Mouse (Mus musculus): ENCODE data around the gene Sned1. TPM values are rescaled to one million over a fixed set of nuclear protein-coding genes. Genes with fewer than 3 reads are reported as not detected.
"Not testable (repeated sequence)": the region's sequence is repeated elsewhere in the genome, so short reads cannot be mapped to it uniquely, and the experiment has no call there.

Sned1 gene
- polyA plus RNA-seq, 1 experiment from 2014 or later, result 16.0 TPM

- no peaks in the 10 kb centered on the region for H3K27me3 ChIP-seq
- H3K9me3 ChIP-seq, result no peaks in the 10 kb centered on the region
- no peaks in the 10 kb centered on the region for H3K4me1 ChIP-seq
- no peak overlapping the region for H3K27ac ChIP-seq
- ATAC-seq (ENCODE audit: insufficient number of reproducible peaks, low FRiP score, low TSS enrichment, low read depth), result no peak
- no peak overlapping the region for H3K9ac ChIP-seq
- peaks cover 20% of the 10 kb centered on the region; the same call in 1 of the 2 replicates for H3K36me3 ChIP-seq
- 76% methylated on average over 7 of the region's 7 CpGs for whole genome bisulfite sequencing
- H3K4me2 ChIP-seq, result no peak overlapping the region
- H3K4me3 ChIP-seq, result no peak overlapping the region
These were observed 41.4 kb downstream of the Sned1 start for GRCm38 (mm10) chr1:93277041-93277440.

- WGBS, result 44% methylated on average over 3 of the region's 3 CpGs
These were observed 54.1 kb downstream of the Sned1 start for GRCm38 (mm10) chr1:93289678-93290214.

GRCm38 (mm10) chr1:93290956-93291355 lies 55.3 kb downstream of the Sned1 start:
- H3K4me3 ChIP-seq, result no peak overlapping the region
- peaks cover 55% of the 10 kb centered on the region for H3K36me3 ChIP-seq
- H3K9me3 ChIP-seq, result no peaks in the 10 kb centered on the region
- no peak overlapping the region for H3K4me2 ChIP-seq
- H3K9ac ChIP-seq, result no peak overlapping the region
- H3K4me1 ChIP-seq, result no peaks in the 10 kb centered on the region
- no peaks in the 10 kb centered on the region for H3K27me3 ChIP-seq
- ATAC-seq (ENCODE audit: insufficient number of reproducible peaks, low FRiP score, low TSS enrichment, low read depth), result no peak
- no peak overlapping the region for H3K27ac ChIP-seq
- 80% methylated on average over 4 of the region's 4 CpGs for WGBS

More at GRCm38 (mm10) chr1:93289678-93290214, 54.1 kb downstream of the Sned1 start:
- H3K9me3 ChIP-seq, result no peaks in the 10 kb centered on the region
- no peaks in the 10 kb centered on the region for H3K4me1 ChIP-seq
- no peak overlapping the region for H3K4me2 ChIP-seq
- H3K4me3 ChIP-seq, result no peak overlapping the region
- no peak overlapping the region for H3K27ac ChIP-seq
- H3K27me3 ChIP-seq, result no peaks in the 10 kb centered on the region
- no peak overlapping the region for H3K9ac ChIP-seq
- H3K36me3 ChIP-seq, result peaks cover 62% of the 10 kb centered on the region
- no peak for ATAC-seq (ENCODE audit: insufficient number of reproducible peaks, low FRiP score, low TSS enrichment, low read depth)

- Histone ChIP-seq H3K4me3 (no peak overlapping the region), H3K27ac (no peak overlapping the region), H3K9ac (no peak overlapping the region), H3K4me2 (no peak overlapping the region), H3K4me1 (no peaks in the 10 kb centered on the region), H3K36me3 (peaks cover 60% of the 10 kb centered on the region), H3K27me3 (no peaks in the 10 kb centered on the region), H3K9me3 (no peaks in the 10 kb centered on the region)
- WGBS, result 96% methylated on average over 1 of the region's 1 CpGs
- ATAC-seq (ENCODE audit: insufficient number of reproducible peaks, low FRiP score, low TSS enrichment, low read depth), result no peak
These were observed 56.0 kb downstream of the Sned1 start for GRCm38 (mm10) chr1:93291591-93291990.

- H3K9ac ChIP-seq, result no peak overlapping the region
- H3K9me3 ChIP-seq, result no peaks in the 10 kb centered on the region
- no peak overlapping the region for H3K4me2 ChIP-seq
- 82% methylated on average over 8 of the region's 8 CpGs for WGBS
- no peaks in the 10 kb centered on the region for H3K4me1 ChIP-seq
- ATAC-seq (ENCODE audit: insufficient number of reproducible peaks, low FRiP score, low TSS enrichment, low read depth), result no peak
- no peak overlapping the region for H3K27ac ChIP-seq
- no peak overlapping the region for H3K4me3 ChIP-seq
- H3K36me3 ChIP-seq, result peaks cover 60% of the 10 kb centered on the region
- no peaks in the 10 kb centered on the region for H3K27me3 ChIP-seq
These were observed 56.4 kb downstream of the Sned1 start for GRCm38 (mm10) chr1:93292006-93292405.

GRCm38 (mm10) chr1:93294491-93294890 lies 58.9 kb downstream of the Sned1 start:
- ATAC-seq (ENCODE audit: insufficient number of reproducible peaks, low FRiP score, low TSS enrichment, low read depth); H3K4me2 ChIP-seq; H3K27me3 ChIP-seq; H3K9ac ChIP-seq; H3K4me3 ChIP-seq; H3K9me3 ChIP-seq; H3K27ac ChIP-seq; H3K4me1 ChIP-seq: not testable (repeated sequence)
- 67% methylated on average over 3 of the region's 3 CpGs for WGBS
- H3K36me3 ChIP-seq, result peaks cover 71% of the 10 kb centered on the region

- 79% methylated on average over 4 of the region's 4 CpGs for WGBS
These were observed 64.2 kb downstream of the Sned1 start for GRCm38 (mm10) chr1:93299791-93300190.

GRCm38 (mm10) chr1:93300578-93300977 lies 64.9 kb downstream of the Sned1 start:
- Histone ChIP-seq H3K4me3 (no peak overlapping the region), H3K9me3 (no peaks in the 10 kb centered on the region), H3K27me3 (no peaks in the 10 kb centered on the region), H3K9ac (no peak overlapping the region), H3K4me1 (peaks cover 12% of the 10 kb centered on the region), H3K36me3 (peaks cover 80% of the 10 kb centered on the region), H3K27ac (no peak overlapping the region), H3K4me2 (no peak overlapping the region)
- no peak for ATAC-seq (ENCODE audit: insufficient number of reproducible peaks, low FRiP score, low TSS enrichment, low read depth)
- WGBS, result 87% methylated on average over 3 of the region's 3 CpGs

More at GRCm38 (mm10) chr1:93299791-93300190, 64.2 kb downstream of the Sned1 start:
- peaks cover 81% of the 10 kb centered on the region for H3K36me3 ChIP-seq
- H3K4me3 ChIP-seq, result no peak overlapping the region
- H3K4me1 ChIP-seq, result peaks cover 6% of the 10 kb centered on the region
- H3K9me3 ChIP-seq, result no peaks in the 10 kb centered on the region
- no peaks in the 10 kb centered on the region for H3K27me3 ChIP-seq
- H3K9ac ChIP-seq, result no peak overlapping the region
- no peak overlapping the region for H3K4me2 ChIP-seq
- ATAC-seq (ENCODE audit: insufficient number of reproducible peaks, low FRiP score, low TSS enrichment, low read depth), result no peak
- H3K27ac ChIP-seq, result no peak overlapping the region

- H3K4me2 ChIP-seq, result peak within 1 kb of the TSS; percentile 70
- ATAC-seq (ENCODE audit: insufficient number of reproducible peaks, low FRiP score, low TSS enrichment, low read depth), result peak; percentile 76; the same call in 1 of the 2 replicates
- WGBS, result 7% methylated on average over 36 of the region's 36 CpGs
- peaks cover 41% of the 10 kb centered on the region for H3K36me3 ChIP-seq
- peak within 1 kb of the TSS; percentile 70 for H3K9ac ChIP-seq
- peaks cover 15% of the 10 kb centered on the region for H3K4me1 ChIP-seq
- 0 out of 2 replicates have a peak within 1 kb of the TSS, but pooled peaks have one; percentile 54 for H3K27ac ChIP-seq
- H3K9me3 ChIP-seq, result no peaks in the 10 kb centered on the region
- peak within 1 kb of the TSS; percentile 74 for H3K4me3 ChIP-seq
- H3K27me3 ChIP-seq, result no peaks in the 10 kb centered on the region
These were observed 70.1 kb downstream of the Sned1 start, which contains the start of gene Mterf4 for GRCm38 (mm10) chr1:93305581-93306337. Mterf4 (minus strand) TSS chr1:93305915.

- Histone ChIP-seq H3K4me3 (no peak overlapping the region), H3K27ac (no peak overlapping the region), H3K4me2 (no peak overlapping the region), H3K9me3 (no peaks in the 10 kb centered on the region), H3K27me3 (no peaks in the 10 kb centered on the region), H3K4me1 (no peaks in the 10 kb centered on the region), H3K36me3 (peaks cover 79% of the 10 kb centered on the region), H3K9ac (no peak overlapping the region)
- WGBS, result 91% methylated on average over 6 of the region's 6 CpGs
- no peak for ATAC-seq (ENCODE audit: insufficient number of reproducible peaks, low FRiP score, low TSS enrichment, low read depth)
These were observed 88.3 kb downstream of the Sned1 start for GRCm38 (mm10) chr1:93323973-93324372.

- Histone ChIP-seq H3K9me3 (no peaks in the 10 kb centered on the region), H3K4me1 (no peaks in the 10 kb centered on the region), H3K27me3 (no peaks in the 10 kb centered on the region), H3K4me3 (no peak overlapping the region), H3K36me3 (peaks cover 67% of the 10 kb centered on the region), H3K9ac (no peak overlapping the region), H3K4me2 (no peak overlapping the region), H3K27ac (no peak overlapping the region)
- WGBS, result 89% methylated on average over 3 of the region's 3 CpGs
- no peak for ATAC-seq (ENCODE audit: insufficient number of reproducible peaks, low FRiP score, low TSS enrichment, low read depth)
These were observed 90.8 kb downstream of the Sned1 start for GRCm38 (mm10) chr1:93326446-93326845.

GRCm38 (mm10) chr1:93334621-93335020 lies 99.0 kb downstream of the Sned1 start:
- Histone ChIP-seq H3K27ac (no peak overlapping the region), H3K9me3 (no peaks in the 10 kb centered on the region), H3K9ac (no peak overlapping the region), H3K4me1 (no peaks in the 10 kb centered on the region), H3K4me3 (no peak overlapping the region), H3K36me3 (peaks cover 47% of the 10 kb centered on the region), H3K4me2 (no peak overlapping the region), H3K27me3 (no peaks in the 10 kb centered on the region)
- WGBS, result 69% methylated on average over 2 of the region's 2 CpGs
- no peak for ATAC-seq (ENCODE audit: insufficient number of reproducible peaks, low FRiP score, low TSS enrichment, low read depth)
